Mouse (Mus musculus) C2C12 (cell line): ENCODE data around the gene Gm11569.

Experiments
- CEBPB ChIP-seq: IDR thresholded peaks from one replicate; pipeline ENCODE4 v1.6.1; 2011; ENCODE audit warnings: low read depth, mild to moderate bottlenecking, control low read depth, moderate library complexity
- CTCF ChIP-seq: IDR thresholded peaks from one replicate; pipeline ENCODE4 v1.5.1; 2011; ENCODE audit not compliant: control insufficient read depth, insufficient read depth, insufficient read length
- FOSL1 ChIP-seq: IDR thresholded peaks from one replicate; pipeline ENCODE4 v1.8.0; 2011; ENCODE audit warnings: mild to moderate bottlenecking, low read length; ENCODE audit not compliant: poor library complexity, insufficient read depth, severe bottlenecking
- MAX ChIP-seq: IDR thresholded peaks from one replicate; pipeline ENCODE4 v1.6.1; 2011; ENCODE audit warnings: mild to moderate bottlenecking, control low read depth
- MYOD1 ChIP-seq: IDR thresholded peaks from one replicate; pipeline ENCODE4 v1.6.1; 2011; ENCODE audit warnings: low read depth; ENCODE audit not compliant: control insufficient read depth, insufficient read length
- MYOG ChIP-seq: IDR thresholded peaks from one replicate; pipeline ENCODE4 v1.6.1; 2011; ENCODE audit not compliant: control insufficient read depth, insufficient read length; ENCODE audit errors: extremely low read depth
- USF1 ChIP-seq: IDR thresholded peaks from one replicate; pipeline ENCODE4 v1.6.1; 2011; ENCODE audit warnings: low read depth, mild to moderate bottlenecking, control low read depth, moderate library complexity

- TF ChIP-seq CTCF (no peak), MAX (no peak), MYOD1 (no peak), USF1 (no peak), FOSL1 (no peak), CEBPB (no peak), MYOG (no peak)
These were observed 39.2 kb upstream of the Gm11569 start, which contains the start of gene 2300003K06Rik for GRCm38 (mm10) chr11:99837966-99838365.
